Mouse (Mus musculus) small intestine, adult 2 months (tissue): ENCODE results near the gene Zcchc14.

ENCODE experiments used
- CTCF ChIP-seq: fragments of 200-500 bp; IDR thresholded peaks from 2 replicates; pipeline ENCODE4 v1.5.1; 2012; ENCODE audit warnings: low read depth, mild to moderate bottlenecking, control low read depth, inconsistent platforms, low read length, moderate library complexity, mixed read lengths; ENCODE audit not compliant: insufficient replicate concordance, insufficient read length; ENCODE audit errors: extremely low read depth
- POLR2A ChIP-seq: fragments of 200-500 bp; IDR thresholded peaks from 2 replicates; pipeline ENCODE4 v1.6.1; 2012; ENCODE audit warnings: low read depth, mild to moderate bottlenecking, control low read depth, inconsistent platforms, low read length, moderate library complexity

DNA sequence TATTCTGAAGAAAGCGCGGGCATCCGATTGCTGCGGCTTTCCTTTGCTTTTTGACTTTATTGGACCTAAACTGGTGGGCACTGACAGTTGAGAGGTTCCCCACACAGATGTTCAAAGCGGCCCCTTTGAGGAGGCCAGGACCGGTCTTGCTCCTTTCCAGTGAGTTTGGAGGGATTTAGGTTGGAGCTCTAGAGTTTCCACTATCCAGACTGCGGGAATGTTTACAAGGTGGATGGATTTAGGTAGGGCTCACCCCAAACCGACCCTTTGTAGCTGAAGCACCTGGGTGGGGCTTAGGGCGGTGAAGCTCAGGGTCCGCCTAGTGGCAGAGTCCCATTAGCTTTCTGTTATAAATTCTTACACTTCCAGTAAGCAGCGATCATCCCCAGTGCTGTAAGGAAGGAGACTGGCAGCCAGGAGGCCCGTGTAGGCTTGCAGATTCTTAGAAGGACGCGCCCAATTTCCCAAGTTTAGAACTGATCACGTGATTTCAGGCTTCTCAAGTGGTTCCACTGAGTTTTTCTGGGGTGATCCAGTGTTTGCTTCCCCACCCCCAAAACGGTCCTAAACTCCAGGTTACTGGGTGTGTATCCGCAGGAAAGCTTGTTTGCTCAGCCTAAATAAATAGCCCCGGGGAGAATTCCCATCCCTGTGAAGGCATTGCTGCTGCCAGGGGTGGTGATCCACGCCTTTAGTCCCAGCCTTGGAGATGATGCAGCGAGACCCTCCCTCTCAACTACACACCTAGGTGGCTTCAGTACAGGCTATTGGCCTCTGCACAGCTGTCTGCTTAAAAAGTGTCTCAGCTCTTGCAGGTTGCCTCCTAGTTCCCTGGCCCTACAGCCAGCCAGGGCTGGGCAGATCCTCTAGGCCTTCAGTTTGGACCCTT lies 61.3 kb downstream of the Zcchc14 start:
- TF ChIP-seq CTCF: peak; percentile 51; the same call in 1 of the 2 replicates
- TF ChIP-seq POLR2A: no peak
